Mouse (Mus musculus) bone marrow macrophage, adult 2 months (primary cell): ENCODE results near the gene Cacna2d3.

Experiments used
- CTCF ChIP-seq: IDR thresholded peaks from 2 replicates; pipeline ENCODE4 v1.5.1; 2012; ENCODE audit warnings: low read depth, mild to moderate bottlenecking, low read length, moderate library complexity
- POLR2A ChIP-seq: IDR thresholded peaks from 2 replicates; pipeline ENCODE4 v1.6.1; 2012; ENCODE audit warnings: mild to moderate bottlenecking, low read depth, low read length, borderline replicate concordance

DNA sequence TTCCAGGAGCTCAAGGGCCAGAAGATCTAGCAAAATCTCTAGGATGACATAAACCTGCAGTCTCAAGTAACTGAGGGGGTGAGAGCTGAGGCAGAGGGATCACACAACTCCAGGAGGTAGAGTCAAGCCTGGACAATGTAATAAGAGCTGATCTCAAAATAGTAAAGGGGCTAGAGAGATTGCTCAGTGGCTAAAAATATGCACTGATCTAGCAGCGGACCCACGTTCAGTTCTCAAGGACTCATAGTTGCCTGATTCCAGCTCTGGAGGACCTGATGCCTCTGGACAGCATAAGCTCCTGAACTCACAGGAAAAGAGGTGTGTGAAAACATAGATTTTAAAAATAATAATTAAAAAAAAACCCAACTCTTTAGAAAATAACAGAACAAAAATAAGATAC is 493.7 kb downstream of the Cacna2d3 start:
- TF ChIP-seq CTCF = no peak
- TF ChIP-seq POLR2A = no peak
